Mouse (Mus musculus) brain, embryonic 14.5 days (tissue): ENCODE data around the gene Tnik.

Source experiments
- CTCF ChIP-seq: fragments of 200-500 bp; IDR thresholded peaks from 2 replicates; pipeline ENCODE4 v1.5.1; 2012; ENCODE audit warnings: inconsistent platforms, mild to moderate bottlenecking, moderate library complexity, borderline replicate concordance; ENCODE audit not compliant: insufficient read depth, insufficient read length; ENCODE audit errors: extremely low read depth
- POLR2A ChIP-seq: fragments of 200-500 bp; IDR thresholded peaks from 2 replicates; pipeline ENCODE4 v1.6.1; 2012; ENCODE audit warnings: mild to moderate bottlenecking, inconsistent platforms, borderline replicate concordance; ENCODE audit not compliant: poor library complexity, insufficient read depth, insufficient read length, severe bottlenecking; ENCODE audit errors: extremely low read depth

GRCm38 (mm10) chr3:28420698-28421097 is 157.7 kb downstream of the Tnik start:
- TF ChIP-seq CTCF (no peak), POLR2A (no peak)
